In genomic region chr9:99568023-99568346, GRCm38 (mm10) we compare ENCODE assay signal across 8 mouse cellular contexts. TPM values are rescaled to one million over a fixed set of nuclear protein-coding genes. Genes with fewer than 3 reads are reported as not detected.
A peak's percentile ranks its signal among the peaks of the same experiment; 100 is the strongest.
DNase-seq lines count a peak whose midpoint lies in the region; ATAC-seq and TF ChIP-seq lines count a peak whose summit lies in the region.

No protein-coding gene starts in this region.

- peak; percentile 25 for TF ChIP-seq CTCF in midbrain, postnatal 0 days (IDR thresholded peaks at IDR 0.05)

- peak; percentile 57 for DNase-seq in embryo, embryonic 10.5 days (ENCODE audit: low spot score)
- no peak for DNase-seq in embryo, embryonic 11 days
- peak; percentile 19 for DNase-seq in right cerebral cortex, postnatal 14 days
- DNase-seq in right cerebral cortex, postnatal 25 days = no peak
- no peak for DNase-seq in intestine, embryonic 14.5 days (ENCODE audit: low spot score)
- peak; percentile 64 for DNase-seq in midbrain, postnatal 0 days (ENCODE audit: low spot score)
- DNase-seq in urinary bladder, postnatal 36 days (ENCODE audit: low spot score in 2 of 2) = no peak
- no peak for DNase-seq in urinary bladder, postnatal 25 days (ENCODE audit: low spot score)

- peaks cover 7% of the 10 kb centered on the region for H3K4me1 ChIP-seq in intestine, embryonic 14.5 days (replicated peaks; ENCODE audit: control insufficient read depth, insufficient read depth, low read length)
- peaks cover 7% of the 10 kb centered on the region; the same call in 1 of the 2 replicates for H3K4me1 ChIP-seq in midbrain, postnatal 0 days (ENCODE audit: insufficient read depth, low read length)

- peak overlapping the region; percentile 95 for H3K9ac ChIP-seq in intestine, embryonic 14.5 days (ENCODE audit: low read length)
- H3K9ac ChIP-seq in midbrain, postnatal 0 days (replicated peaks; ENCODE audit: low read length, poor library complexity, severe bottlenecking) = peak overlapping the region; percentile 93

- 1% methylated on average over 15 of the region's 15 CpGs for WGBS in intestine, embryonic 14.5 days
- WGBS in midbrain, postnatal 0 days = 1% methylated on average over 15 of the region's 15 CpGs

- no peaks in the 10 kb centered on the region for H3K27me3 ChIP-seq in intestine, embryonic 14.5 days (replicated peaks; ENCODE audit: control insufficient read depth, insufficient read depth, low read length)
- no peaks in the 10 kb centered on the region for H3K27me3 ChIP-seq in midbrain, postnatal 0 days (ENCODE audit: insufficient read depth, low read length)

- no peaks in the 10 kb centered on the region for H3K9me3 ChIP-seq in intestine, embryonic 14.5 days (ENCODE audit: control insufficient read depth, low read length)
- no peaks in the 10 kb centered on the region for H3K9me3 ChIP-seq in midbrain, postnatal 0 days (ENCODE audit: low read length)

- peak overlapping the region; percentile 95 for H3K4me3 ChIP-seq in intestine, embryonic 14.5 days (ENCODE audit: low read depth, low read length)
- peak overlapping the region; percentile 97 for H3K4me3 ChIP-seq in midbrain, postnatal 0 days (ENCODE audit: low read depth, low read length)

- H3K36me3 ChIP-seq in intestine, embryonic 14.5 days (ENCODE audit: control insufficient read depth, insufficient read depth, low read length) = no peaks in the 10 kb centered on the region
- H3K36me3 ChIP-seq in midbrain, postnatal 0 days (ENCODE audit: insufficient read depth, low read length) = no peaks in the 10 kb centered on the region

- no peak; the same call in 1 of the 2 replicates for ATAC-seq in intestine, embryonic 14.5 days (replicated peaks; ENCODE audit: low FRiP score, low TSS enrichment, low read depth)
- peak; percentile 62; the same call in 1 of the 2 replicates for ATAC-seq in midbrain, postnatal 0 days (ENCODE audit: low FRiP score)

- peak overlapping the region; percentile 90 for H3K4me2 ChIP-seq in intestine, embryonic 14.5 days (ENCODE audit: low read length)
- H3K4me2 ChIP-seq in midbrain, postnatal 0 days (ENCODE audit: low read depth, low read length, poor library complexity, severe bottlenecking) = peak overlapping the region; percentile 88

- H3K27ac ChIP-seq in intestine, embryonic 14.5 days (ENCODE audit: low read depth) = peak overlapping the region; percentile 95
- H3K27ac ChIP-seq in midbrain, postnatal 0 days (ENCODE audit: low read depth, low read length) = peak overlapping the region; percentile 98

RNA-seq across cellular contexts. Expression of gene Armc8, which starts 0.7 kb away (rescaled TPM):
- 28.9 and 32.5 TPM in 2 replicates for polyA plus RNA-seq in intestine, embryonic 14.5 days (2014; fragmentation: Nextera tagmentation; extraction: Ambion mirVana)
- total RNA-seq in midbrain, postnatal 0 days (2014; rRNA removed) = 75.9 and 87.9 TPM in 2 replicates
- polyA plus RNA-seq in midbrain, postnatal 0 days (2015; fragmentation: Nextera tagmentation; extraction: Ambion mirVana) = 75.4 and 77.5 TPM in 2 replicates

RNA-seq across cellular contexts. Expression of gene Dbr1, which starts 7.6 kb away (rescaled TPM):
- 27.8 TPM in 2 replicates for polyA plus RNA-seq in intestine, embryonic 14.5 days (2014; fragmentation: Nextera tagmentation; extraction: Ambion mirVana)
- 15.7 and 25.0 TPM in 2 replicates for total RNA-seq in midbrain, postnatal 0 days (2014; rRNA removed)
- 24.9 and 26.2 TPM in 2 replicates for polyA plus RNA-seq in midbrain, postnatal 0 days (2015; fragmentation: Nextera tagmentation; extraction: Ambion mirVana)

RNA-seq across cellular contexts. Expression of gene A4gnt, which starts 44.3 kb away (rescaled TPM):
- polyA plus RNA-seq in intestine, embryonic 14.5 days (2014; fragmentation: Nextera tagmentation; extraction: Ambion mirVana) = 0.08 and 0.12 TPM in 2 replicates
- total RNA-seq in midbrain, postnatal 0 days (2014; rRNA removed) = not detected in 2 replicates
- not detected in 2 replicates for polyA plus RNA-seq in midbrain, postnatal 0 days (2015; fragmentation: Nextera tagmentation; extraction: Ambion mirVana)

Comparison
In these comparisons a context has a peak if more than half of its experiments do, and no peak if none do; other contexts are left out.
1. DNase-seq: peak in embryo, embryonic 10.5 days (single experiment), right cerebral cortex, postnatal 14 days (single experiment) and midbrain, postnatal 0 days (single experiment); none in embryo, embryonic 11 days (single experiment), right cerebral cortex, postnatal 25 days (single experiment), intestine, embryonic 14.5 days (single experiment), urinary bladder, postnatal 36 days (0 of 2) and urinary bladder, postnatal 25 days (single experiment).